Mouse (Mus musculus): ENCODE measurements around the gene Aifm2.

Aifm2 gene

DNA sequence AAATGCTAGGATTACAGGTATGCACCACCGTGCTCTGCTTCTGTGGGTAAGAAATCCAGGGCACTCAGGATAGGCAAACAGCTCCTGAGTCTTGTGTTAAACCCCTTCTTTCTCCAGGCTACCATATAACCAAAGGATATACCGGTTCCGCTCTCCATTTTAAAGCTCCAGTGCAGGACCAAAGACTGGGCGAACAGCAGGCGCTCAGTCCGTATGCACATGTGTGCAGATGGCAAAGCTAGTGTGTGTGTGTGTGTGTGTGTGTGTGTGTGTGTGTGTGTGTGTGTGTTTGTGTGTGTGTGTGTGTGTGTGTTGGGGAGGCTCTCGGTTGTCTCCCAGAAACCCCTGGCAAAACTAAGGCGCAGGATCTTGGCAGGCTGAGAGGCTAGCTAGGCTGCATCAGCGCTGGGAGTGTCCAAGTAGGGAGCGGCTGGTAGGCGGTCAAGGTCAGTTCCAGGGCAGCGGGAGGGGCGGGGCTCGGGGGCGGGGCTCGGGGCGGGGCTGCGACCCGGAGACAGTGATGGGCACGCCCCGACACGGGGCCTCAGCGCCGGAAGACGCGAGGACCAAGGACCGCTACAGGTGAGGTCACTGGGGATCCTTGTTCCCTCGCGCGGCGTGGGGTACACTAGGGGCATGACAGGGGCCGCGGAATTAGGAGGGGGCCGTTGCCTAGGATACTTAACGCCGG is at the start of gene Aifm2:
Aifm2 (plus strand) TSS at position 493 of the 691 bp plus-strand sequence.
- peak; percentile 84 for DNase-seq

GRCm38 (mm10) chr10:61665651-61666050 is 49.4 kb upstream of the Aifm2 start:
- DNase-seq, result no peak

DNA sequence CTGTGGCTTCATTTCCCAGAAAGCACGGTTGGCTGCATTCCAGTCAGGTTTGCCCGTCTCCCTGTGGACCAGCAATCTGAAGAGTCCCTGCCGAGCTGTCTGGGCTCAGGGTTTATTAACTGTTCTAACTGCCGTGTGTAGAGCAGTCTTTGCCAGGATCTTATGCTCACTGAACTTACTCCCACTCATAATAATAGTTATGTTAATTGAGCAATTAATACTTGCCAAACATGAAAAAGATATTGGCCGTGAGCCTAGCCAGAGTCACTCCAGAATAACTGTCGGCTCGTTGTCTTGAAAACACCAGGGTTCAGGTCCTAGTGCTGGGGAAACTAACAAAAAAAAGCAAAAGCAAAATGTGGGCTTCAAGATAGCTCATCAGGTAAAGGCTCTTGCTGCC is 45.8 kb upstream of the Aifm2 start:
- DNase-seq, result no peak

GRCm38 (mm10) chr10:61669896-61670295 is 45.2 kb upstream of the Aifm2 start:
- no peak for DNase-seq

- DNase-seq, result no peak
Observed at GRCm38 (mm10) chr10:61670758-61671157, 44.3 kb upstream of the Aifm2 start.

DNA sequence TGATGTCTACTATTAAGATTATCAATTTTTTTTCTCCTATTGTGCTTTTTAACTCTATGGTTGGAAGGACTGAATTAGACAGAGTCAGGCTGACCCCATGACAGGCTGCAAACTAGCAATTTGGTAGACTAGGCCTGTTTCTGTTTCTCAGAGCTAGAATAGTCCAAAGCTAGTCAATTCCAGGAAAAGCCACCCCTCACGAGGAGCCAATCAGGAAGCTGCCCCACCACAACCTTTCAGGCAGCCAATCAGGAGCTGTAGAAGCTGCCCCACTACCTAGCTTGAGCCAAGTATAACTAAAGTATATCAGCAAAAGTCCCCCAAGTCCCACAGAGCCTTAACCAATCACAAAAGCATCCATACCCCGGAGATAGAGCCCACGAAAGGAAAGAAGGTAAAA is 39.1 kb upstream of the Aifm2 start:
- no peak for DNase-seq

GRCm38 (mm10) chr10:61679545-61679944 is 35.5 kb upstream of the Aifm2 start:
- no peak for DNase-seq

DNA sequence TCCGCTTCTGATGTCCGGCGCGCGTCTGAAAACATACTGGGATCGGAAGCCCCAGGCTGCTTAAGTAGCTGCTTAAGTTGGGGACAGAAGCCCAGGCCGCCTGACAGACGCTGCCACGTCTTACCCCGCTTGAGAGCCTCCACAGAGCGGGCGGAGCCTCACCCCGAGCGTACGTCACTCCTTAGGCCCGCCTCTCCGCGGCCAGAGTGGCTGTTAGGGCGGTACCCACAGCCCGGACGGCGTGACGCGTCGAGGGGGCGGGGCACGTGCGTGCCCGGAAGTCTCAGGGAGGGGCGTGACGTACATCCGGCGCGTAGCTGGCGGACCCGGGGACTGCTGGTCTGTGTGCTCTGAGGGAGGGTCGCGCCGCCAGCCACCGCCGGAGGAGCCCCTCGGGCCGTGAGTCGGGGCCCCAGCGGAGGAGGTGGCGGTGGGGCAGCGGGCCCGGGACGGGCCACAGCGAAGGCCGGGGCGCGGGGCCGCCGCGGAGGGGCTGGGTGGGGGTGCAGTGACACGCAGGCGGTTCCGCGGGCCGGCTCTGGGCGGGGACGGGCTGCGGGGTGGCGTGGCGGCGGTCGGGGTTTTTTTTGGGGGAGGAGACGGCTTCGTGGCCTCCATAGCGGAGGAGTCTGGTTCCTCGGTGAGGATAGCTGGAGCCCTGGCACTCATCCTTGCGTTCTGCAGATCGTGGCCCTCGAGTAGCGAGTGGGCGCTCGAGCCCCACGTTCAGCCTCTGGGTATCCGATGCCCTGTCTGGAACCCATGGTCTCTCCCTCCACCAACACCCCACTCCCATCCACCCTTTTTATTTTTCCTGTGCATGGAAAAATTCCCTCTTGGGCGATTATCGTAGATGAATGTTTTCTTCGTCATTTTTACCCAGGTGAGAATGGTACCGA is 34.8 kb upstream of the Aifm2 start, which contains the start of gene Sar1a:
Sar1a (plus strand) TSS at position 285 of the 899 bp plus-strand sequence.
- DNase-seq, result peak; percentile 100

DNA sequence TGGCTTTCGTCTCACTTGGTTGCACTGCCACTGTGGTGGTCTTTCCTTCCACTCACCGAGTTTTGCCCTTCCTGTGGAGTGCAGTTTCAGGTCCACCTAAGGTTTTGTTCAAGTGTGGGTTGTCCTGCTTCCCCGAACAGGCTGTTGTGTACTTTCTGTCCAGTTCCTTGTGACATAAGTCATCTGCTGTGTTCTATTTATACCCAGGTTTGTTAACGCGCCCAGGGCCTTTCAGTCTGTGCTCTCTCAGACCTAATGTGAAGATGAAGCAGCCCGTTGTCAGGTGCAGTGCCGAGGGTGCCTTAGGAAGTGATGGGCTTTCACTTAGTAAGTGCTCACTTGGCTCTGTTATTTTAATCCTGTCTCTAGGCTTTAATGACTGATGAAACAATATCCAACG is 25.7 kb upstream of the Aifm2 start:
- DNase-seq, result no peak

GRCm38 (mm10) chr10:61693563-61693962 is 21.5 kb upstream of the Aifm2 start:
- DNase-seq, result no peak

- DNase-seq, result peak; percentile 99
Observed at GRCm38 (mm10) chr10:61694870-61695670, 20.0 kb upstream of the Aifm2 start, which contains the start of gene Tysnd1. Tysnd1 (plus strand) TSS chr10:61695514.

DNA sequence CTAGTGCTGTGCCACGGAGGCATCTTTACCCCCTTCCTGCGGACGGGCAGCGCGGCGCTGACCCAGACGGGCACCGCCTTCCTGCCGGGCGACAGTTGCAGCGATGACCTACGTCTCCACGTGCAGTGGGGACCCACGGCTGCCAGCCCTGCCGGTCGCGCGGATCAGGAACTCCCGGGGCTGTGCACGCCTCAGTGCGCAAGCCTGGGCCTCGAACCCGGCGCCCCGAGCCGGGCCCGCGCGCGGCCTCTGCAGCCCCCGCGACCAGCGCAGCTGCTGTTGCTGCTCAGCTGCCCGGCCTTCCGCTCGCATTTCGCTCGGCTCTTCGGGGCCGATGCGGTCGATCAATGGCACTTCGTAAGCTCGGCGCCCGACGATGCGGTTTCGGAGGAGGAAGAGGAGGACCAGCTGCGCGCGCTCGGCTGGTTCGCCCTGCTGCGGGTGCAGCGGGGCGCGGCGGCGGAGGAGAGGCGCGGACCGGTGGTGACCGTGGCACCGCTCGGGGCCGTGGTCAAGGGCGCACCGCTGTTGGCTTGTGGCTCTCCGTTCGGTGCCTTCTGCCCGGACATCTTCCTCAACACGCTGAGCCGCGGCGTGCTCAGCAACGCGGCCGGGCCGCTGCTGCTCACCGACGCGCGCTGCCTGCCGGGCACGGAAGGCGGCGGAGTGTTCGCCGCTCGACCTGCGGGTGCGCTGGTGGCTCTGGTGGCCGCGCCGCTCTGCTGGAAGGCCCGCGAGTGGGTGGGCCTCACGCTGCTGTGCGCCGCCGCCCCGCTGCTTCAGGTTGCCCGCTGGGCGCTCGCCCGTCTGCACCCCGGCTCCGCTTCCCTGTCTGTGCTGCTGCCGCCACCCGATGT is 19.1 kb upstream of the Aifm2 start:
- peak; percentile 45 for DNase-seq

GRCm38 (mm10) chr10:61696560-61696823 is 18.6 kb upstream of the Aifm2 start:
- DNase-seq, result peak; percentile 31

GRCm38 (mm10) chr10:61697028-61697427 is 18.0 kb upstream of the Aifm2 start:
- peak; percentile 81 for DNase-seq

DNA sequence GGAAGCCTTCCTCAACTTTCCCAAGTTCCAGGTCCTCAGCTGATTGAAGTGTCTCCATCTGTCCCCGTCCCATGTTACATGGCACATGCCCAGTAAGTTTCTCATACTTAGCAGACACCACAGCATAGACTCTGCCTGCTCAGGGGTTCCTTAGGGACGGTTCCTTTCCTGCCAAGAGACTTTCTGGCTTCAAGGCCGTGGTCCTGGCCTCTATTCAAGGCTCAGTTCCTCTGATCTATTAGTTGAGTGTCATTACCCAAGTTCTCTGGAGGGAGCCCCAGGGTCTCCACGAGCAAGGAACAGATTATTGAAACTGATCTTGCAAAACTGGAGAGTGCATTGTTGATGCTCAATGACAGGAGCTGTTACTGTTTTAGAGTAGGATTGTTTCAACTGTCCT is 10.4 kb upstream of the Aifm2 start:
- DNase-seq, result no peak

DNA sequence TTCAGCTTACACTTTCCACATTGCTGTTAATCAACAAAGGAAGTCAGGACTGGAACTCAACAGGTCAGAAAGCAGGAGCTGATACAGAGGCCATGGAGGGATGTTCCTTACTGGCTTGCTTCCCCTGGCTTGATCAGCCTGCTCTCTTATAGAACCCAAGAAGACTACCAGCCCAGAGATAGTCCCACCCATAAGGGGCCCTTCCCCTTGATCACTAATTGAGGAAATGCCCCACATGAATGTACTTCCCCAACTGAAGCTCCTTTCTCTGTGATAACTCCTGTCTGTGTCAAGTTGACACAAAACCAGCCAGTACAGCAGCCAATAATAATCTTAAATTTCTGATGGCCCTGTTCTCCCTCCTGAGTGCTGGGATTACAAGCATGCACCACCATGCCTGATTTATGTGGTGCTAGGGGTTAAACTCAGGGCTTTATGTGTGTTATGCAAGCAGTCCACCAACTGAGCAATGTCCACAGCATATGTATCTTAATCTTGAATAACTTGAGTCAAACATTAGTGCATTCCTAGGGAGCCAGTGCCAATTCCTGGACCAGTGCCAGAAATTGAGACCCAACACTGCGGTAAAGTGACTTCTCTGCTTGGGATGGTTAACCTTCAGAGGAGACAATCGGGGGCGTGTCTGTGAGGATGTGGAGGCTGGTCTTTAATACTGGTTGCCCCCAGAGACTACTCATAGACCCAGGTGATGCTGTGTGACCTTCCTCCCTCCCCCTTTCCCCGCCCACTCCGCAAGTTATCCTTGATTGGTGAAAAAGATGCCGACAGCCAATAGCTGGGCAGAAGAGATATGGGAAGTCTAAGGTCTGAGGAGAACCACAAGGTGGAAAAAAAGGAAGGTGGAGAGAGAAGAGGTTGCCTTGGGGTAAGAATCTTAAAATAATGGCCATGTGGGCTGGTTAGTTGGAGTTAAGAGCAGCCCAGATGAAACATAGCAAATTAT is 8.4 kb upstream of the Aifm2 start:
- DNase-seq, result peak; percentile 74

- no peak for DNase-seq
Observed at GRCm38 (mm10) chr10:61713601-61714000, 1.5 kb upstream of the Aifm2 start.

- DNase-seq, result no peak
Observed at GRCm38 (mm10) chr10:61714146-61714545, 917 bp upstream of the Aifm2 start.

- no peak for DNase-seq
Observed at GRCm38 (mm10) chr10:61715462-61715837, 387 bp downstream of the Aifm2 start.

DNA sequence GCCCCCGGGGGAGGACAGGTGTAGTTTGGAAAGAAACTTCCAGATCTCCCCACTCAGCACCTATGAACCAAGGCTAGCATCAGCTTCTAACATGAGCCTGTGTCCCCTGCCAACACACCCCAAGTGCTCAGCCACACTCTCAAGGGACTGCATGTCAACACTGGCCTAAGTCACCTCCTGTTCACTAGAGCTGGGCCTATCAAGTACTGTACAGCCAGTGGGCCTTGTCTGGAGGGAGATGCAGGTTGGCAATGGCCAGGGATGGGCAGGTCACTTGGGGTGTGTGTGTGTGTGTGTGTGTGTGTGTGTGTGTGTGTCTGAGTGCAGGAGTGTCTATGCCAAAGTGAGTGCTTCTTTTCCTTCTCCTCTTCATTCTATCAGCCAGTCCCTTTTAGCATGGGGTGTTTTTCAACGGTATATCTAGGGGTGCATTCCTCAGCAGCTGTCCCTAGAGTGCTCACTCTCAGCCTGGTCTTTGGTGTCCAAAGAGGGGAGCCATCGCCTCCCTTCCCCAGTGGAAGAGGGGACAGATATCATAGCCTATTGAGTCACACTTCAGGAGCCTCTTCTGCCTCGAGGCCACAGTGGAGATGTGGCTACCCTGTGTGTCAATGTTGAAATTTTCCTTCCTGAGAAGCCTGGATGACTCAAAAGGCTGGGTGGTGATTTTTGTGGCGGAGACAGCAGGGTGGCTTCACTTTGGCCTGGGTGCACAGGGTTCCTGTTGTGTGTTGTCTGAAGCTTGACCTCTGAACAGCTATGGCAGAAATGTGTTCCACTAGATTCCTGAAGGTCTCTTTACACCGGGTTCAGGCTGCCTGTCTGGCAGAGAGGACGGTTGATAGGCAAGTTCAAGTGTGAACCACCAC is 1.2 kb downstream of the Aifm2 start:
- no peak for DNase-seq
